Mouse (Mus musculus) gastrocnemius, postnatal 36 days (tissue): ENCODE results near the gene Cd22. TPM values are rescaled to one million over a fixed set of nuclear protein-coding genes. Genes with fewer than 3 reads are reported as not detected.
"Not testable (repeated sequence)": the region's sequence is repeated elsewhere in the genome, so short reads cannot be mapped to it uniquely, and the experiment has no call there.

Source experiments
- DNase-seq, 2 experiments: peaks; one replicate each; pipeline ENCODE4 v3.0.0; 2022
- intact Hi-C: fragments of 180-260 bp; cut with DNase I; formaldehyde crosslinking; loops from one replicate; pipeline ENCODE4 v1.15.1; 2025
- long read RNA-seq, 2 experiments: library from polyadenylated mRNA; stranded (forward); transcript quantifications; one replicate each; pipeline ENCODE4 v2.0.0; 2021
- total RNA-seq, 2 experiments: library from RNA; stranded (reverse); gene quantifications; 2 replicates each; pipeline ENCODE4 v1.2.3; 2021

Cd22 gene
- total RNA-seq: not detected
- long read RNA-seq, experiment 1, partial matches to known transcripts: 0 of 1 reads
- long read RNA-seq, experiment 1, other reads (novel, unspliced or antisense): 1 of 1 reads
- long read RNA-seq, experiment 2: 0 reads

GRCm38 (mm10) chr7:30880176-30880575 lies at the start of gene Cd22:
TSS of gene Cd22 (minus strand) at chr7:30880342.
- intact Hi-C loops: no loop called here
- no peak for DNase-seq

DNA sequence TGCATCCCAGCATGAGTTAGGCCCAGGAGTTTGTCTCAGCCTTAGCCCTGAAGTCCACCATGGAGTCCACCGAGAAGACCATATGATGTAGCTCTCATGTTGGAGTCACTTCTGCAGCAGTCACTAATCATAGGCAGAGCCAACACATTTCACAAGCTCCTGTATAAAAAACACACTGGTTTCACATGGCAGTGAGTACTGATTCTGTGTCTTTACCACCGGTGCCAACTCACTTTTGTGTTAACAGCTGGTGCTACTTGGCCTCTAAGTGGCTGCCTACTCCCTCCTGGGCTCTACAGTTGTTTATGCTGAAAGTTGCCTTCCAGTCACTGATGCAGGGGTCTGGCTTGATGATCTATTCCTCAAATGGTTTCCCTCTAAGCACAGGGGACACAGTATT lies 44.4 kb upstream of the Cd22 start, which contains the start of gene Hamp2:
Hamp2 (minus strand) TSS at position 101 of the 400 bp plus-strand sequence.
- intact Hi-C loops, DNase-seq: not testable (repeated sequence)

GRCm38 (mm10) chr7:30924071-30924470 lies 43.9 kb upstream of the Cd22 start:
- intact Hi-C loops: no loop called here
- no peak for DNase-seq

GRCm38 (mm10) chr7:30922490-30922889 lies 42.3 kb upstream of the Cd22 start:
- intact Hi-C loops: loop anchor here (2.0 kb wide), 1 partner anchor 20 kb away; no protein-coding TSS in a partner anchor
- DNase-seq: not testable (repeated sequence)

DNA sequence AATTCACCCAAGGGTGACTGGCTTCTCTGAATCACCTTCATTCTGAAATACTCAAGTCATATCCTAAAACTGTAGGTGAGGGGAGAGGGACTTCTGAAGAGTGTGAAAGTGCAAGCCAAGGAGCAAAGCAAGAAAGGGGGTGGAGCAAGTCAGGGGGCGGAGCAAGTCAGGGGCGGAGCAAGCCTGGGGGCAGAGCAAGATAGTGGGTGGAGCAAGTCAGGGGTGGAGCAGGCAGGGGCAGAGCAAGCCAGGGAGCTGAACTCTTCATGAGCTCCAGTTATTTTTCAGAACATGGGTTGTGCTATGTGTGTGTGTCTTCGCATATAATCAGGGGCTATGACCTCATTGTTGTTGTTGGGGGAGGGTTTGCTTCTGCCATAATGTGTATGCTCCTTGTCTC lies 40.1 kb upstream of the Cd22 start:
- no peak for DNase-seq
- intact Hi-C loops: no loop called here

- intact Hi-C loops: no loop called here
- DNase-seq: no peak
These were observed 37.1 kb upstream of the Cd22 start for GRCm38 (mm10) chr7:30917219-30917618.

DNA sequence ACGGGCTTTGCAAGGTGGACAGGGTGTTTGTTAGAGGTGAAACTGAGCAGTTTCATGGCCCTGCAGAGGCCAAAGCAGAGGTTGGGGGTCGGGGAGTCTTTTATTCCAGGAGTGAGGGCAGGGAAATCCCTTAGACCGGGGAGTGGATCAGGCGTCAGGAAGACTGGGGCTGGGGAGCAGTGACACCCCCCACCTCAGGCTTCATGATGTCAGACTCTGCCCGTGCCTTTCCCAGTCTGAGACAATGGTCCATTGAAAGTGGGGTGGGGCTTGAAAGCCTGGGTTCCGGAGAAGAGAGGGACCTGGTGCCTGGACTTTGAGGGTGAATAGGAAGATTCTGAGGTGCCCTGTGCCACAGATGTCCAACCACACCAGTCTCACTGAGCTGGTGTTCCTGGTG lies 36.6 kb upstream of the Cd22 start:
- intact Hi-C loops: no loop called here
- DNase-seq: no peak

- intact Hi-C loops: no loop called here
- no peak for DNase-seq
These were observed 34.6 kb upstream of the Cd22 start, which contains the start of gene Mag for GRCm38 (mm10) chr7:30914732-30915131. TSS of gene Mag (minus strand) at chr7:30914873.

DNA sequence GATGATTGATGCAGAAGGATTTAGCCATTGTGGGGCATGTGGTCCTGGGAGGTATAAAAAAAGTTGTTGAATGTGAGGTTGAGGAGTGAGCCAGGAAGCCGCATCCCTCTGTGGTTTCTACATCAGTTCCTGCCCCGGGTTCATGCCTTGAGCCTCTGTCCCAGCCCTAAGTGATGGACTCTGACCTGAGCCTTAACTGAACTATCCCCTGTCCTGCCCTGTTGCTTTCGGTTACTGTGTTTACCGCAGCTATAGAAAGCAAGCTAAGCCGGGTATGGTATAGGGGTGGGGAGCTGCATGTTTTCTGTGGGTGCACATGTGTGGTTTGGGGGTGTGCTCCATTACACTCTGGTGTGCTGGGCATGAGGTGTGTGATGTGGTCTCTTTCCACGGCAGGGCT lies 29.6 kb upstream of the Cd22 start:
- intact Hi-C loops: no loop called here
- DNase-seq: no peak

DNA sequence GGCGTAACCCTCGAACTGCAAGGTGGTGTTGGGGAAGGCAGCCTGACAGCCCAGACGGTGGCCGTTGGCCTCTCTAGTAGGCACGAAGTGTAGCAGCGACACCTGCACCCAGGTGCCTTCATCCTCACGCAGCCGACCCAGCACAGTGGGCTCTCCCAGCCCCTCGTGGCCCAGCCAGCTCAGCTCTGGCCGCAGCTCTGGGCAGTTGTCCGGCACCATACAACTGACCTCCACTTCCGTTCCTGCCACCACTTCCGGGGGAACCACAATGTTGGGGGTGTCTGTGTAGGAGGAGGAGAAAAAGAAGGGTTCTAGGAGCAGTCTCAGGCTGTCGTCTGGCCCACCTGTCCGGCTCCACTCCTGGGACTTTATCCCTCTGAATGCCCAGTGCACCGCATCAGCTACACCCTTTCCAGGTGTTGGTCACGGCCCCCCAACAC lies 28.9 kb upstream of the Cd22 start:
- intact Hi-C loops: no loop called here
- DNase-seq: no peak

GRCm38 (mm10) chr7:30908277-30908991 lies 28.3 kb upstream of the Cd22 start:
- intact Hi-C loops: no loop called here
- DNase-seq: no peak

DNA sequence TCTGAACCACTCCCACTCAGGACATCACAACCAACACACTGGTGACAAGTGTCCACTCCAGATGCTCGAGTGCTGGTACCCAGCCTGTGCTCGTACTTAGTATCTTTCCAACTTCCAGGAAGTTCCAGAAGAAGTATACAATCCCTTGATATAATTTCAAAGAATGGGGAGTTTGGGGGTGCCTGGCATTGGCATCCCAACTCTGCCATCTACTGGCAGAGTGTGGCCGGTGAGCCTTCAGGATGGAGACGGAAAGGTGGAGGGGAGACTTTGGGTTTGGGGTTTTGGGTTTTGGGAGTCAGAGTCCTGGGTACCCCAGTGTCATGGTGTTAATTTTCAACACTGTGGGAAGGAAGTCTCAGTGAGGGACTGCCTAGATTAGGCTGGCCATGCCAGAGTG lies 23.9 kb upstream of the Cd22 start:
- intact Hi-C loops: no loop called here
- no peak for DNase-seq

DNA sequence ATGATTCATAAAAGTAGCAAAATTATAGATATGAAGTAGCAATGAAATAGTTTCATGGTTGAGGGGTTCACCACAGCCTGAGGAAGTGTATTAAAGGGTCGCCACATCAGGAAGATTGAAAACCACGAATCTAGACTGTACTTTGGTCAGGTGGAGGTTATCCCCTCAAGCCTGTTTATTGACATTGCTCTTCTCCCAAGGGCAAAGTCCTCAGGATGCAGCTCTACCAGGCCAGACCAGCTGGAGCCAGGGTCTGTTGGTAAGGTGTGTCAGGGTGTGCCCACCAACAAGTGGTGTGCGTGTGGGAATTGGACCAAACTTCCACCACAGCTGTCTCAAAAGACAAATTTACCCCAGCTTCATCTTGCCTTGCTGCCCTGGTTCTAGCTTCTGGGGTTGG lies 15.1 kb upstream of the Cd22 start:
- intact Hi-C loops: no loop called here
- no peak for DNase-seq

GRCm38 (mm10) chr7:30892515-30892914 lies 12.4 kb upstream of the Cd22 start:
- intact Hi-C loops: no loop called here
- DNase-seq: no peak

DNA sequence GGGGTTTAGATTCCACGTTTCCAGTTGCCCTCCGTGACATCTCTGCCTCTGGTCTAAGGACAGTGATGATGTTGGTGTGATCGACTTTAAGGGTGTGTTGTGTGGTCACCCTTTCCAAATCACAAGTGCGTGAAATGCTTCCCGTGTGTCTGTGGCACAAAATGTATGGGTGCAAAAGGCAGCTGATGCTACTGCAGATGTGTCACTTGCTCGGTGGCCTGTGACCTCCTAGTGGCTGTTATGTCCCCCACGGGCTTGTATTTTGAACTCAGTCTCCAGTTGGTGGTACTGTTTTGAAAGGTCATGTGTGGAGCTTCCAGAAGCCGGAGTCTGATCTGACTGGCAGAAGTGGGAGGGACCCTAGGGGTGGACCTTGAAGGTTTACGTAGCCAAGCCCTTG lies 11.6 kb upstream of the Cd22 start:
- intact Hi-C loops: no loop called here
- DNase-seq: no peak

DNA sequence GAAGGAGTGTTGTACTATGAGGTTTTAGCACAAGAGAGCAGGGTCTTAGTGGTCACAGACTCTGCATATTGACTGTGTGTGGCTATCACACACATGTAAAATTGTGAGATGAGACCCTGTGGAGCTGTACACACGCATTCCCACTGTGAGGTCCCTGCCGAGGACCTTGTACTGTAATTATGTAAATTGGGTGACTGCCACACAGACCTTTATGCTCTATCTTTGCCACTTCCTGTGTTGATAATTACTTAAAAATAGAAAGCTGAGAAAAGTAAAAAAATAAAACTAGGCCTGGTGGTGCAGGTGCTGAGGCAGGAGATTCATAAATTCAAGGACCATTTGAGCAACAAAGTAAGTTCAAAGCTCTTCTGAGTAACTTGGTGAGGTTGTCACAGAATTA lies 10.5 kb upstream of the Cd22 start:
- intact Hi-C loops: no loop called here
- DNase-seq: no peak

GRCm38 (mm10) chr7:30888786-30889185 lies 8.6 kb upstream of the Cd22 start:
- intact Hi-C loops: no loop called here
- no peak for DNase-seq

DNA sequence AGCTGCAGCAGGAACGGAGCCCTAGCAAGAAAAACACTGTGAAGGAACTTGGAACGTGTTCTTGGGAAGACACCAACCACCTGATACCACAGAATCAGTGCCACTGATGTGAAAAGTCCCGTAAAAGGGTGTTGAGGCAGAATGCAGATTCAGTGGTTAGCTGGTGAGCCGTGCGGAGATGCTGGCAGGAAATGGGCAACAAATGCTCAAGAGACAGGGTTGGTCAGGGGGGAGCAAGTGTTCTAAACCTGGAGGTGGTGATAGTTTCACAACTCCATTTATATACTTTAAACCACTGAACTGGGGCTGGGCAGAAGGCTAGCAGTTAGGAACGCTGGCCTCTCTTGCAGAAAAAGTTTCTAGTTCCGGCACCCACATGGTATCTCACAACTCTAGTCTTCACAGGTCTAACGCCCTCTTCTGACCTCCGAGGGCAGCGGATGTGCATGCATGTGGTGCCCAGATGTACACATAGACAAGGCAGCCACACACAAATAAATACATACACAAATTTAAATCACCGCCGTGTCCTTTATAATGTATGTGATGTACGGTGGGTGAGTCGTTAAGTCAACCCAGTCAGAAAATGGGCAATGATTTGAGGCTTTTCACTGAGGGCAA lies 7.5 kb upstream of the Cd22 start:
- intact Hi-C loops: no loop called here
- DNase-seq: no peak

GRCm38 (mm10) chr7:30886852-30887251 lies 6.7 kb upstream of the Cd22 start:
- no peak for DNase-seq
- intact Hi-C loops: no loop called here

DNA sequence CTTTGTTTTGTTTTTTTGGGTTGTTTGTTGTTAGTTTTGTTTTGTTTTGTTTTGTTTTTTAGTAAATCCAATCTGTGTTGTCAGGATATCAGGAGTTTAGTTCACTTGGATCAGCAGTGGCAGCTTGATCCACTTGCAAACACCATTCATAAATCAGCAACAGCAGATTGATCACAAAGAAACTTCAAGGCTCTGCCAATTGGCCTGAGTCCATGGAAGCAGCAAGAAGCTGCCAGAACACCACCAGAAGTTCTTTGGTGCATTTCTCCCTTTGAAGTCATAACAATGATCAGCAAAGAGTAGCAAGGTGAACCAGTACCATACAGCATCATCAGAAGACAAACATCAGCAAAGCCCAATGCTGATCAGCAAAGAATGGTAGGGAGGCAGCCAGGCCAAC lies 3.9 kb upstream of the Cd22 start:
- intact Hi-C loops: no loop called here
- no peak for DNase-seq

- intact Hi-C loops: no loop called here
- no peak for DNase-seq
These were observed 1.2 kb upstream of the Cd22 start for GRCm38 (mm10) chr7:30881367-30881766.

DNA sequence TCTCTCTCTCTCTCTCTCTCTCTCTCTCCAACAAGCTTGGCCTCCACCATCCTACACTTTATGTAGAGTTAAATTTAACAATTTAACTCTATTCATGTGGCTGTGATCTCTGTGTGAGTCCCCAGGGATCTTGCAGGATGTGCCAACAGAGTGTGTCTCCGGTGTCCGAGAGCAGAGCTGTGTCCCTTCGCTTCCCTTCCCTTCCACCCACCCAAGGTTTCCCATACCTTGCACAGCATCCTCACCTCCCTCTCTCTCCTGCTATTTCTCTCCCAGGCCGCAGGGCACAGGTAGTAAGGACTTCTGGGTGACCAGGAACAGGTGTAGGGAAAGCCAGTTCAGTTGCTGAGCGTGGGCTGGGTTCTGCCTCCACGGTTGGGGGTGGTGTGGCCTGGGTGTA lies 1.2 kb downstream of the Cd22 start:
- DNase-seq: no peak
- intact Hi-C loops: no loop called here
